Mouse (Mus musculus): ENCODE measurements around the gene Tac2. TPM values are rescaled to one million over a fixed set of nuclear protein-coding genes. Genes with fewer than 3 reads are reported as not detected.

Tac2 gene
- polyA plus RNA-seq, 1 experiment from 2014 or later, result 2.1 TPM

- Histone ChIP-seq H3K27me3 (no peaks in the 10 kb centered on the region), H3K4me3 (no peak overlapping the region), H3K4me2 (replicated peaks) (no peak overlapping the region), H3K36me3 (no peaks in the 10 kb centered on the region), H3K27ac (no peak overlapping the region), H3K4me1 (no peaks in the 10 kb centered on the region), H3K9ac (no peak overlapping the region), H3K9me3 (no peaks in the 10 kb centered on the region)
- WGBS, result 63% methylated on average over 12 of the region's 12 CpGs
- no peak for ATAC-seq (ENCODE audit: insufficient number of reproducible peaks, insufficient read depth, low FRiP score, low TSS enrichment)
Observed at GRCm38 (mm10) chr10:127763914-127764680, 39.8 kb downstream of the Tac2 start.

GRCm38 (mm10) chr10:127766564-127766963, 42.3 kb downstream of the Tac2 start:
- no peaks in the 10 kb centered on the region for H3K9me3 ChIP-seq
- H3K27ac ChIP-seq, result no peak overlapping the region
- H3K36me3 ChIP-seq, result no peaks in the 10 kb centered on the region
- no peak overlapping the region for H3K4me3 ChIP-seq
- WGBS, result 90% methylated on average over 1 of the region's 1 CpGs
- no peaks in the 10 kb centered on the region for H3K4me1 ChIP-seq
- no peaks in the 10 kb centered on the region for H3K27me3 ChIP-seq
- H3K4me2 ChIP-seq (replicated peaks), result no peak overlapping the region
- ATAC-seq (ENCODE audit: insufficient number of reproducible peaks, insufficient read depth, low FRiP score, low TSS enrichment), result no peak
- no peak overlapping the region for H3K9ac ChIP-seq

- no peak within 1 kb of the TSS for H3K4me3 ChIP-seq
- no peaks in the 10 kb centered on the region for H3K36me3 ChIP-seq
- 77% methylated on average over 2 of the region's 2 CpGs for WGBS
- H3K9ac ChIP-seq, result no peak within 1 kb of the TSS
- H3K27me3 ChIP-seq, result no peaks in the 10 kb centered on the region
- no peak within 1 kb of the TSS for H3K4me2 ChIP-seq (replicated peaks)
- no peaks in the 10 kb centered on the region for H3K4me1 ChIP-seq
- H3K27ac ChIP-seq, result no peak within 1 kb of the TSS
- no peaks in the 10 kb centered on the region for H3K9me3 ChIP-seq
- ATAC-seq (ENCODE audit: insufficient number of reproducible peaks, insufficient read depth, low FRiP score, low TSS enrichment), result no peak
Observed at GRCm38 (mm10) chr10:127776011-127776410, 51.7 kb downstream of the Tac2 start, which contains the start of gene Rdh9. TSS of gene Rdh9 (plus strand) at chr10:127776386.

Other genes starting within 250 kb of the Tac2 start
- gene Stac3, start 222.8 kb upstream of the Tac2 start, polyA plus RNA-seq (2016; fragmentation: Nextera tagmentation; extraction: Ambion mirVana), result 5.9 and 7.9 TPM in 2 replicates
- gene Ndufa4l2, start 209.5 kb upstream of the Tac2 start, polyA plus RNA-seq (2016; fragmentation: Nextera tagmentation; extraction: Ambion mirVana), result 2.9 and 3.4 TPM in 2 replicates
- 82.4 and 88.2 TPM in 2 replicates for gene Shmt2, start 202.0 kb upstream of the Tac2 start, polyA plus RNA-seq (2016; fragmentation: Nextera tagmentation; extraction: Ambion mirVana)
- 6.5 and 8.0 TPM in 2 replicates for gene Nxph4, start 189.9 kb upstream of the Tac2 start, polyA plus RNA-seq (2016; fragmentation: Nextera tagmentation; extraction: Ambion mirVana)
- gene Lrp1, start 103.3 kb upstream of the Tac2 start, polyA plus RNA-seq (2016; fragmentation: Nextera tagmentation; extraction: Ambion mirVana), result 115 TPM in 2 replicates
- gene Stat6, start 81.5 kb upstream of the Tac2 start, polyA plus RNA-seq (2016; fragmentation: Nextera tagmentation; extraction: Ambion mirVana), result 13.0 and 13.3 TPM in 2 replicates
- 9.0 and 11.9 TPM in 2 replicates for gene Nemp1, start 57.6 kb upstream of the Tac2 start, polyA plus RNA-seq (2016; fragmentation: Nextera tagmentation; extraction: Ambion mirVana)
- gene Nab2, start 55.9 kb upstream of the Tac2 start, polyA plus RNA-seq (2016; fragmentation: Nextera tagmentation; extraction: Ambion mirVana), result 18.8 and 19.5 TPM in 2 replicates
- 0.20 and 0.58 TPM in 2 replicates for gene Myo1a, start 19.3 kb upstream of the Tac2 start, polyA plus RNA-seq (2016; fragmentation: Nextera tagmentation; extraction: Ambion mirVana)
- gene Zbtb39, start 15.1 kb downstream of the Tac2 start, polyA plus RNA-seq (2016; fragmentation: Nextera tagmentation; extraction: Ambion mirVana), result 4.8 and 5.2 TPM in 2 replicates
- gene Gpr182, start 27.3 kb downstream of the Tac2 start, polyA plus RNA-seq (2016; fragmentation: Nextera tagmentation; extraction: Ambion mirVana), result 0.48 and 0.70 TPM in 2 replicates
- gene Rdh1, start 35.2 kb downstream of the Tac2 start, polyA plus RNA-seq (2016; fragmentation: Nextera tagmentation; extraction: Ambion mirVana), result not detected in 2 replicates
- 0.09 TPM in 1 of 2 replicates, not detected in the other for gene Rdh16f1, start 35.3 kb downstream of the Tac2 start, polyA plus RNA-seq (2016; fragmentation: Nextera tagmentation; extraction: Ambion mirVana)
- 0.09 TPM in 1 of 2 replicates, not detected in the other for gene Rdh9, start 51.9 kb downstream of the Tac2 start, polyA plus RNA-seq (2016; fragmentation: Nextera tagmentation; extraction: Ambion mirVana)
- gene Rdh16, start 76.7 kb downstream of the Tac2 start, polyA plus RNA-seq (2016; fragmentation: Nextera tagmentation; extraction: Ambion mirVana), result not detected in 2 replicates
- not detected in 2 replicates for gene Rdh19, start 125.5 kb downstream of the Tac2 start, polyA plus RNA-seq (2016; fragmentation: Nextera tagmentation; extraction: Ambion mirVana)
- not detected in 2 replicates for gene Rdh16f2, start 142.0 kb downstream of the Tac2 start, polyA plus RNA-seq (2016; fragmentation: Nextera tagmentation; extraction: Ambion mirVana)
- not detected in 2 replicates for gene Rdh7, start 164.3 kb downstream of the Tac2 start, polyA plus RNA-seq (2016; fragmentation: Nextera tagmentation; extraction: Ambion mirVana)
- not detected in 2 replicates for gene Sdr9c7, start 174.0 kb downstream of the Tac2 start, polyA plus RNA-seq (2016; fragmentation: Nextera tagmentation; extraction: Ambion mirVana)

Measured in embryonic facial prominence, embryonic 12.5 days (tissue).